Mouse (Mus musculus): ENCODE measurements around the gene Ctnnbl1. TPM values are rescaled to one million over a fixed set of nuclear protein-coding genes. Genes with fewer than 3 reads are reported as not detected.

Gene Ctnnbl1
- polyA plus RNA-seq, 1 experiment, result 95.0 TPM

- no peak overlapping the region for H3K4me3 ChIP-seq (ENCODE audit: control insufficient read depth, low read depth, low read length)
- no peaks in the 10 kb centered on the region for H3K4me1 ChIP-seq (ENCODE audit: control insufficient read depth, insufficient read depth, low read length)
- no peaks in the 10 kb centered on the region for H3K27me3 ChIP-seq (ENCODE audit: control insufficient read depth, insufficient read depth, low read length)
- TF ChIP-seq POLR2A (IDR thresholded peaks at IDR 0.05; ENCODE audit: control insufficient read depth, low read depth, low read length), result no peak
- no peak for TF ChIP-seq CTCF (IDR thresholded peaks at IDR 0.05; ENCODE audit: control insufficient read depth, insufficient read depth, insufficient replicate concordance, low read depth, low read length)
- peaks cover 1% of the 10 kb centered on the region; the same call in 1 of the 2 replicates for H3K36me3 ChIP-seq (ENCODE audit: control insufficient read depth, insufficient read depth, low read length)
- H3K27ac ChIP-seq (ENCODE audit: control insufficient read depth, insufficient read depth, low read depth, low read length), result no peak overlapping the region
These were observed 65.5 kb downstream of the Ctnnbl1 start for GRCm38 (mm10) chr2:157802666-157803065.

- no peaks in the 10 kb centered on the region; the same call in 1 of the 2 replicates for H3K4me1 ChIP-seq (ENCODE audit: control insufficient read depth, insufficient read depth, low read length)
- no peak overlapping the region for H3K27ac ChIP-seq (ENCODE audit: control insufficient read depth, insufficient read depth, low read depth, low read length)
- H3K4me3 ChIP-seq (ENCODE audit: control insufficient read depth, low read depth, low read length), result no peak overlapping the region
- no peak for TF ChIP-seq POLR2A (IDR thresholded peaks at IDR 0.05; ENCODE audit: control insufficient read depth, low read depth, low read length)
- no peak for TF ChIP-seq CTCF (IDR thresholded peaks at IDR 0.05; ENCODE audit: control insufficient read depth, insufficient read depth, insufficient replicate concordance, low read depth, low read length)
- H3K36me3 ChIP-seq (ENCODE audit: control insufficient read depth, insufficient read depth, low read length), result peaks cover 1% of the 10 kb centered on the region; the same call in 1 of the 2 replicates
- no peaks in the 10 kb centered on the region for H3K27me3 ChIP-seq (ENCODE audit: control insufficient read depth, insufficient read depth, low read length)
These were observed 67.2 kb downstream of the Ctnnbl1 start for GRCm38 (mm10) chr2:157804388-157804787.

GRCm38 (mm10) chr2:157805091-157805490 is 67.9 kb downstream of the Ctnnbl1 start:
- H3K4me1 ChIP-seq (ENCODE audit: control insufficient read depth, insufficient read depth, low read length), result no peaks in the 10 kb centered on the region; the same call in 1 of the 2 replicates
- H3K27ac ChIP-seq (ENCODE audit: control insufficient read depth, insufficient read depth, low read depth, low read length), result no peak overlapping the region
- no peaks in the 10 kb centered on the region for H3K27me3 ChIP-seq (ENCODE audit: control insufficient read depth, insufficient read depth, low read length)
- no peak overlapping the region for H3K4me3 ChIP-seq (ENCODE audit: control insufficient read depth, low read depth, low read length)
- TF ChIP-seq POLR2A (IDR thresholded peaks at IDR 0.05; ENCODE audit: control insufficient read depth, low read depth, low read length) (no peak), CTCF (IDR thresholded peaks at IDR 0.05; ENCODE audit: control insufficient read depth, insufficient read depth, insufficient replicate concordance, low read depth, low read length) (no peak)
- H3K36me3 ChIP-seq (ENCODE audit: control insufficient read depth, insufficient read depth, low read length), result peaks cover 1% of the 10 kb centered on the region; the same call in 1 of the 2 replicates

GRCm38 (mm10) chr2:157807076-157807475 is 69.9 kb downstream of the Ctnnbl1 start:
- no peaks in the 10 kb centered on the region; the same call in 1 of the 2 replicates for H3K4me1 ChIP-seq (ENCODE audit: control insufficient read depth, insufficient read depth, low read length)
- no peak overlapping the region for H3K27ac ChIP-seq (ENCODE audit: control insufficient read depth, insufficient read depth, low read depth, low read length)
- no peak overlapping the region for H3K4me3 ChIP-seq (ENCODE audit: control insufficient read depth, low read depth, low read length)
- no peak for TF ChIP-seq POLR2A (IDR thresholded peaks at IDR 0.05; ENCODE audit: control insufficient read depth, low read depth, low read length)
- no peak for TF ChIP-seq CTCF (IDR thresholded peaks at IDR 0.05; ENCODE audit: control insufficient read depth, insufficient read depth, insufficient replicate concordance, low read depth, low read length)
- no peaks in the 10 kb centered on the region for H3K36me3 ChIP-seq (ENCODE audit: control insufficient read depth, insufficient read depth, low read length)
- H3K27me3 ChIP-seq (ENCODE audit: control insufficient read depth, insufficient read depth, low read length), result no peaks in the 10 kb centered on the region

GRCm38 (mm10) chr2:157807621-157808367 is 70.6 kb downstream of the Ctnnbl1 start:
- no peak for TF ChIP-seq POLR2A (IDR thresholded peaks at IDR 0.05; ENCODE audit: control insufficient read depth, low read depth, low read length)
- TF ChIP-seq CTCF (IDR thresholded peaks at IDR 0.05; ENCODE audit: control insufficient read depth, insufficient read depth, insufficient replicate concordance, low read depth, low read length), result no peak
- no peaks in the 10 kb centered on the region; the same call in 1 of the 2 replicates for H3K4me1 ChIP-seq (ENCODE audit: control insufficient read depth, insufficient read depth, low read length)
- H3K36me3 ChIP-seq (ENCODE audit: control insufficient read depth, insufficient read depth, low read length), result no peaks in the 10 kb centered on the region
- no peak overlapping the region for H3K4me3 ChIP-seq (ENCODE audit: control insufficient read depth, low read depth, low read length)
- H3K27me3 ChIP-seq (ENCODE audit: control insufficient read depth, insufficient read depth, low read length), result no peaks in the 10 kb centered on the region
- H3K27ac ChIP-seq (ENCODE audit: control insufficient read depth, insufficient read depth, low read depth, low read length), result no peak overlapping the region

GRCm38 (mm10) chr2:157808368-157808923 is 71.2 kb downstream of the Ctnnbl1 start:
- Histone ChIP-seq H3K27me3 (ENCODE audit: control insufficient read depth, insufficient read depth, low read length) (no peaks in the 10 kb centered on the region), H3K4me3 (ENCODE audit: control insufficient read depth, low read depth, low read length) (no peak overlapping the region), H3K27ac (ENCODE audit: control insufficient read depth, insufficient read depth, low read depth, low read length) (no peak overlapping the region), H3K4me1 (ENCODE audit: control insufficient read depth, insufficient read depth, low read length) (no peaks in the 10 kb centered on the region; the same call in 1 of the 2 replicates), H3K36me3 (ENCODE audit: control insufficient read depth, insufficient read depth, low read length) (no peaks in the 10 kb centered on the region; the same call in 1 of the 2 replicates)
- TF ChIP-seq POLR2A (IDR thresholded peaks at IDR 0.05; ENCODE audit: control insufficient read depth, low read depth, low read length), result no peak
- TF ChIP-seq CTCF (IDR thresholded peaks at IDR 0.05; ENCODE audit: control insufficient read depth, insufficient read depth, insufficient replicate concordance, low read depth, low read length), result no peak

GRCm38 (mm10) chr2:157809341-157809740 is 72.1 kb downstream of the Ctnnbl1 start:
- Histone ChIP-seq H3K4me1 (ENCODE audit: control insufficient read depth, insufficient read depth, low read length) (no peaks in the 10 kb centered on the region; the same call in 1 of the 2 replicates), H3K36me3 (ENCODE audit: control insufficient read depth, insufficient read depth, low read length) (no peaks in the 10 kb centered on the region; the same call in 1 of the 2 replicates), H3K27me3 (ENCODE audit: control insufficient read depth, insufficient read depth, low read length) (no peaks in the 10 kb centered on the region), H3K27ac (ENCODE audit: control insufficient read depth, insufficient read depth, low read depth, low read length) (no peak overlapping the region), H3K4me3 (ENCODE audit: control insufficient read depth, low read depth, low read length) (no peak overlapping the region)
- TF ChIP-seq CTCF (IDR thresholded peaks at IDR 0.05; ENCODE audit: control insufficient read depth, insufficient read depth, insufficient replicate concordance, low read depth, low read length) (no peak), POLR2A (IDR thresholded peaks at IDR 0.05; ENCODE audit: control insufficient read depth, low read depth, low read length) (no peak)
